ENCODE assay signal across 17 mouse cellular contexts in genomic region chr13:113242129-113242528, GRCm38 (mm10). TPM values are rescaled to one million over a fixed set of nuclear protein-coding genes. Genes with fewer than 3 reads are reported as not detected.
DNase-seq lines count a peak whose midpoint lies in the region; ATAC-seq lines count a peak whose summit lies in the region.
"Had no signal": no experiment of that assay in that cellular context is flagged by ENCODE, and none has a peak within 500 bp of the region (broad histone marks: within the 10 kb centered on the region; RNA-seq: fewer than 3 reads in every experiment).

No protein-coding gene starts in this region.

- WGBS in forebrain, embryonic 13.5 days: 55% methylated on average over 6 of the region's 6 CpGs

- no peaks in the 10 kb centered on the region for H3K27me3 ChIP-seq in megakaryocyte, embryonic 14.5 days (replicated peaks)
- H3K27me3 ChIP-seq in forebrain, embryonic 13.5 days: no peaks in the 10 kb centered on the region
- H3K27me3 ChIP-seq: limb, embryonic 12.5 days; midbrain, embryonic 12.5 days had no signal

- H3K36me3 ChIP-seq in megakaryocyte, embryonic 14.5 days (replicated peaks; ENCODE audit: low read length): no peaks in the 10 kb centered on the region
- no peaks in the 10 kb centered on the region for H3K36me3 ChIP-seq in forebrain, embryonic 13.5 days (ENCODE audit: poor library complexity, severe bottlenecking)
- H3K36me3 ChIP-seq: limb, embryonic 12.5 days; midbrain, embryonic 12.5 days had no signal

- H3K9ac ChIP-seq in forebrain, embryonic 13.5 days: no peak overlapping the region
- H3K9ac ChIP-seq: limb, embryonic 12.5 days; midbrain, embryonic 12.5 days had no signal

- peak; percentile 76 for DNase-seq in heart, adult 11 months
- DNase-seq in heart, adult 18-20 months: no peak
- peak; percentile 23 for DNase-seq in A20 (ENCODE audit: low read depth, low spot score)
- no peak for DNase-seq in cerebellum, postnatal 25 days
- DNase-seq: cerebellum, adult 8-10 months; heart, adult 2 months; kidney, postnatal 10 days; layer of hippocampus, postnatal 36 days; lung, adult 2 months had no signal

- no peaks in the 10 kb centered on the region for H3K4me1 ChIP-seq in megakaryocyte, embryonic 14.5 days
- H3K4me1 ChIP-seq in forebrain, embryonic 13.5 days: 0 out of 2 replicates have a peak, but pooled peaks cover 3% of the 10 kb centered on the region
- H3K4me1 ChIP-seq: midbrain, embryonic 12.5 days had no signal

- H3K4me3 ChIP-seq in megakaryocyte, embryonic 14.5 days (replicated peaks): peak overlapping the region; percentile 38
- H3K4me3 ChIP-seq in forebrain, embryonic 13.5 days: no peak overlapping the region
- H3K4me3 ChIP-seq: heart, adult 2 months; limb, embryonic 12.5 days; midbrain, embryonic 12.5 days had no signal

- no peak overlapping the region for H3K4me2 ChIP-seq in forebrain, embryonic 13.5 days
- H3K4me2 ChIP-seq: limb, embryonic 12.5 days; midbrain, embryonic 12.5 days had no signal

- no peak overlapping the region for H3K27ac ChIP-seq in forebrain, embryonic 13.5 days
- H3K27ac ChIP-seq: heart, adult 2 months; limb, embryonic 12.5 days; midbrain, embryonic 12.5 days had no signal

- ATAC-seq in activated CD4-positive, CD25-positive, alpha-beta regulatory T cell, adult 4 months: peak; percentile 63
- ATAC-seq in erythroblast, adult 5-6 weeks (replicated peaks; ENCODE audit: low FRiP score, poor library complexity, severe bottlenecking): no peak
- ATAC-seq in forebrain, embryonic 13.5 days: no peak

- no peaks in the 10 kb centered on the region for H3K9me3 ChIP-seq in megakaryocyte, embryonic 14.5 days
- no peaks in the 10 kb centered on the region for H3K9me3 ChIP-seq in forebrain, embryonic 13.5 days (replicated peaks)
- H3K9me3 ChIP-seq: limb, embryonic 12.5 days; midbrain, embryonic 12.5 days had no signal

RNA-seq across cellular contexts. Expression of gene Gzmk, which starts 16.4 kb away (rescaled TPM):
- not detected for total RNA-seq in heart, adult 18-20 months (2021)
- polyA plus RNA-seq in activated CD4-positive, CD25-positive, alpha-beta regulatory T cell, adult 4 months (2017; shearing (Covaris generic)): 1 to 10 TPM; 1.2 TPM
- not detected in 2 replicates for polyA plus RNA-seq in megakaryocyte, embryonic 14.5 days (2012; ENCODE audit: insufficient read depth, low replicate concordance)
- not detected in 2 replicates for total RNA-seq in erythroblast, adult 5-6 weeks (2015; ENCODE audit: low replicate concordance)
- total RNA-seq in erythroblast, adult 5-6 weeks (2017; ENCODE audit: low replicate concordance): not detected in 2 replicates
- not detected in 2 replicates for polyA plus RNA-seq in forebrain, embryonic 13.5 days (2015; fragmentation: Nextera tagmentation; extraction: Ambion mirVana)
- total RNA-seq: heart, adult 2 months; heart, postnatal 14 days had no signal
- polyA plus RNA-seq: heart, adult 2 months; limb, embryonic 12.5 days; midbrain, embryonic 12.5 days; neural tube, embryonic 11.5 days had no signal

RNA-seq across cellular contexts. Expression of gene Esm1, which starts 32.7 kb away (rescaled TPM):
- under 1 TPM; 0.44 to 0.57 TPM for total RNA-seq in heart, adult 18-20 months (2021)
- polyA plus RNA-seq in activated CD4-positive, CD25-positive, alpha-beta regulatory T cell, adult 4 months (2017; shearing (Covaris generic)): not detected
- polyA plus RNA-seq in megakaryocyte, embryonic 14.5 days (2012; ENCODE audit: insufficient read depth, low replicate concordance): not detected in 2 replicates
- 1.0 TPM in 1 of 2 replicates, not detected in the other for total RNA-seq in erythroblast, adult 5-6 weeks (2015; ENCODE audit: low replicate concordance)
- total RNA-seq in erythroblast, adult 5-6 weeks (2017; ENCODE audit: low replicate concordance): 0.60 TPM in 1 of 2 replicates, not detected in the other
- polyA plus RNA-seq in forebrain, embryonic 13.5 days (2015; fragmentation: Nextera tagmentation; extraction: Ambion mirVana): 0.64 and 1.7 TPM in 2 replicates
- total RNA-seq: layer of hippocampus, postnatal 36 days had no signal

RNA-seq across cellular contexts. Expression of gene BC067074, which starts 50.8 kb away (rescaled TPM):
- total RNA-seq in heart, adult 18-20 months (2021): 1 to 10 TPM; 3.1 to 3.2 TPM
- not detected for polyA plus RNA-seq in activated CD4-positive, CD25-positive, alpha-beta regulatory T cell, adult 4 months (2017; shearing (Covaris generic))
- not detected in 2 replicates for polyA plus RNA-seq in megakaryocyte, embryonic 14.5 days (2012; ENCODE audit: insufficient read depth, low replicate concordance)
- total RNA-seq in erythroblast, adult 5-6 weeks (2015; ENCODE audit: low replicate concordance): not detected in 2 replicates
- not detected in 2 replicates for total RNA-seq in erythroblast, adult 5-6 weeks (2017; ENCODE audit: low replicate concordance)
- polyA plus RNA-seq in forebrain, embryonic 13.5 days (2015; fragmentation: Nextera tagmentation; extraction: Ambion mirVana): 0.75 and 0.89 TPM in 2 replicates

Comparison
In these comparisons a context has a peak if more than half of its experiments do, and no peak if none do; other contexts are left out.
1. DNase-seq: peak in heart, adult 11 months (single experiment) and A20 (single experiment); none in heart, adult 18-20 months (0 of 2) and cerebellum, postnatal 25 days (0 of 2).